Mouse (Mus musculus) layer of hippocampus, adult 2 months (tissue): Measurements from ENCODE around the gene Klhl3. TPM values are rescaled to one million over a fixed set of nuclear protein-coding genes. Genes with fewer than 3 reads are reported as not detected.
"Not testable (repeated sequence)": the region's sequence is repeated elsewhere in the genome, so short reads cannot be mapped to it uniquely, and the experiment has no call there.

Experiments used
- DNase-seq, 2 experiments: peaks; one replicate each; pipeline ENCODE4 v3.0.0; 2022; ENCODE audit warnings: low spot score in 2 of 2
- H3K27ac ChIP-seq: fragments of 200-600 bp; 2 replicates; pipeline ENCODE4 v1.8.1; 2022
- H3K4me3 ChIP-seq: fragments of 200-600 bp; 2 replicates; pipeline ENCODE4 v1.8.1; 2022; ENCODE audit warnings: mild to moderate bottlenecking
- CTCF ChIP-seq: fragments of 200-600 bp; conservative IDR thresholded peaks from 2 replicates; pipeline ENCODE4 v1.8.1; 2022; ENCODE audit warnings: antibody characterized with exemption, mild to moderate bottlenecking, moderate library complexity
- long read RNA-seq, 2 experiments: library from polyadenylated mRNA; stranded (forward); transcript quantifications; one replicate each; pipeline ENCODE4 v2.0.0; 2021; ENCODE audit warnings: borderline mapping rate in 2 of 2
- total RNA-seq, 2 experiments: library from RNA; stranded (reverse); gene quantifications; 2 replicates each; pipeline ENCODE4 v1.2.3; 2021

Gene Klhl3
- total RNA-seq, result 10 to 100 TPM; 48.3 to 48.4 TPM
- long read RNA-seq, experiment 1, partial matches to known transcripts, result 1 of 10 reads
- long read RNA-seq, experiment 1, other reads (novel, unspliced or antisense), result 9 of 10 reads
- long read RNA-seq, experiment 2, partial matches to known transcripts, result 1 of 10 reads
- long read RNA-seq, experiment 2, other reads (novel, unspliced or antisense), result 9 of 10 reads

DNA sequence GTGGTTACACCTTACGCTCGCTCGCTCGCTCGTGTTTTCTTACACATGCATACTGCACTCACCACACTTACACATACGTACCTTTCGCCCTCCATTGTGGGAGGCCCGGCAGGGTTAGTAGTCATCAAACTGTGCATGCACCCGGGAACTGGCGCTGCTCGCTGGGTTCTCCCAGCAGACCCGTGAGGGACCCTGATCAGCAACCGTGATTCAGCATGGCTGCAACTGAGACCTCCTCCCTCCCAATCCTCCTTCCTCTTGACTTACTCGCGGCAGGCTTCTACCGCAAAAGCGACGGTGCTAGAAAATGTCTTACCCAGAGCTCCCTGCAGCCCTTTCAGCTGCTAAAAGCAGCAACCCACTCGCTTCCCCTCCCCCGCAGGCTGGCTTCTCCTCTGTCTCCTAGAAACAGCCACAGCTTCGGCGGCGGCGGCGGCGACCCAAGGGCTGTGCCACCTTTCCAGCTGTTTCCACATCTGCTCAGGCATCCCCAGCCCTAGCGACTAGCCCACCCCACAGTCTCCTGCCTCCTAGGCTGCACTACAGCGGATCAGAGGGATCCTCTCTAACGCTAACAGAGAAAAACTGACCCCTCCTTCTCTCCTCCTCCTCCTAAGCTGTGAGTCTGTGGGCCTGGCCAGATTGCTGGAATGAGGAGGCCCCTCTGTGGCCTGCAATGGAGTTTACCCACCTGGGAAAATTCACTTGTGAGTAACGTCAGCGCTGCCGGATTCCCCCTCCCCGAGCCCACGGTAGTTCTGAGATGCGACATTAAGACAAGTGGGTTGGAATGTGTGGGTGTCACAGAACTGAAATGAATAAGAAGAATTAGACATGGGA, at the start of gene Klhl3:
TSS of gene Klhl3 (minus strand) at position 532 of the 840 bp plus-strand sequence.
- Histone ChIP-seq H3K27ac (peak within 1 kb of the TSS; percentile 99), H3K4me3 (peak within 1 kb of the TSS; percentile 89)
- DNase-seq, result peak; percentile 81
- peak; percentile 49 for TF ChIP-seq CTCF

DNA sequence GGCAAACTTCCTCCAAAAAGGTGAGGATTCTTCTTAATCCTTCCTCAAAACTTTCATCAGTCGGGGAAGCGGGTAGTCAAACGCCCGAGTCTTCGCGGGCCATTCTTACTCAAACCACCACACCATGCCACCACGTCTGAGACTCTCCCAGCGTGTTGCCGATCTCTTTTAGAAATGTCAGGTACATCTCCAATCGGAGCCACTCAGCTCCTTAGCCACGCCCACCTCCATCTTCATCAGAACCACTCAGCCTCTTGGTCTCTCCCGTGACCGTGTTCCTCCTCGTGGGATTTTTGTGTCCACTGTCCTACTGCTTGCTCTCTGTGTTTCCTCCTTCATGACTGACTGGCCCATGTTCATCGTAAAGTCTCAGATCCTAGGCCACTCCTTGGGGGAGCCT, 47.4 kb upstream of the Klhl3 start:
- TF ChIP-seq CTCF, result no peak
- Histone ChIP-seq H3K4me3 (no peak overlapping the region), H3K27ac (no peak overlapping the region)
- no peak for DNase-seq

DNA sequence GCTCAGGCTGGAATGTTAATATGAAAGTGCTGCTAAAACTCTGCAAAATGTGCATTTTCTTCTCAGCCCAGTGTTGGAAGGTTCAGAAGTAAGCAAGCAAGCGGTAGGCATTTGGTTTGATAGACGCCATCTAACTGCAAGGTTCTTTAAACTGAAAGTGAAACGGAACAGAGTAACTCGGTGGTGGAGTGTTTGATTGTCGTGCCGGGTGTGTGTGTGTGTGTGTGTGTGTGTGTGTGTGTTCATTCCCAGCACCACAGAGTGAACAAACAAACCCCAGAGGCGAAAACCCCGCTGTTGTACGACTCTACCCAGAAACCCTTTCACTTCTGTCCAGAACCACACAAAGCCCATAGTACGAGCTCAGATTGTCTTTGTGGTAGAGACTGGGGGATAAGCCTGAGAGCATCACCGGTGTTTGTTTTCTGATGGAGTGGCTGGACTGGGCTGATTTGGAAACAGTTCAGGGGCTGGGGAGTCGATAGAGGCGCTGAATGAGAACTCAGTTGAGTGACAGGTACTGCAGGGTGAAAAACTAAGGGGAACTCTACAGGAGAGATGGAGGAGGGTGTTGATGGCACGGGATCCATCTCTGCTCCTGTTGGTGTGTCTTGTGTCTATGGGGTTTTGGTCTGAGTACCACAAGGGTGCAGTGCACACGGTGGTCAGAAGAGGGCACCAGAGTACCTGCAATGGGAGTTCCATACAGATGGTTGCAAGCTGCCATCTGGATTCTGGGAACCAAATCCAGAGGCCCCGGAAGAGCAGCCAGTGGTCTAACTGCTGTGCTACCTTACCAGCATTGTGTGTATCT, 44.9 kb upstream of the Klhl3 start:
- DNase-seq, result peak; percentile 83 to 89
- TF ChIP-seq CTCF, result peak; percentile 99
- Histone ChIP-seq H3K4me3 (peak overlapping the region; percentile 87), H3K27ac (peak overlapping the region; percentile 86)

DNA sequence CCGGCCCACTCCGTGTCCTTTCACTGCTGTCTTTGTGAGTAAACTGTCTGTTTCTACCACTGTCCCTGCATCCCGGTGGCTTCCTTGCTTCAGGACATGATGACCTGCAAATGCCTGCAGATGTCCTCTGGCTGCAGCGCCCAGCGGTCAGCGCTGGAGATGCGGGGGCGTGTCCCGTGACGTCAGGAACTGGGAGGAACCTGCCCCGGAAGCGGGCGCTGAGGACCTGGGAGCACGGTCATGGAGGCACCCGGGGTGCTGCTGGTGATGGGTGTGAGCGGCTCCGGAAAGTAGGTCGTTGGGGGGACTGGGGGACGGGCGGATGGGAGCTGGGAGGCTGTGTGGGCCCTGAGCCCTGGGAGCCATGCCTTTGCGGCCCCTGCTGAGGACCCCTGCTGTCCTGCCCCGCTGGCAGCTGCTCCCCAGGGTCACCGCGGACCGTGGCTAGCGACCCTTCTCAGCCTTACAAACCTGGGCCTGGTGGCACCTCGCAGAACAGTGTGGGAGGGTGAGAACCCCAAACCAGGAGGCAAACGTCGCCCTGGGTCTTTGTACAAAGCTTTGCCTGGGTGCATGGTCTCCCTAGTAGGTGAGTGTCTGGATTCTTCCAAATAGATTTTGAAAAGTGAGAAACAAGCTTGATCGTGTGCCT, 44.2 kb upstream of the Klhl3 start, which contains the start of gene Idnk:
TSS of gene Idnk (plus strand) at position 203 of the 652 bp plus-strand sequence.
- peak within 1 kb of the TSS; percentile 86 for H3K27ac ChIP-seq
- H3K4me3 ChIP-seq, result peak within 1 kb of the TSS; percentile 87
- TF ChIP-seq CTCF, result peak; percentile 57
- DNase-seq, result peak; percentile 75 to 83

DNA sequence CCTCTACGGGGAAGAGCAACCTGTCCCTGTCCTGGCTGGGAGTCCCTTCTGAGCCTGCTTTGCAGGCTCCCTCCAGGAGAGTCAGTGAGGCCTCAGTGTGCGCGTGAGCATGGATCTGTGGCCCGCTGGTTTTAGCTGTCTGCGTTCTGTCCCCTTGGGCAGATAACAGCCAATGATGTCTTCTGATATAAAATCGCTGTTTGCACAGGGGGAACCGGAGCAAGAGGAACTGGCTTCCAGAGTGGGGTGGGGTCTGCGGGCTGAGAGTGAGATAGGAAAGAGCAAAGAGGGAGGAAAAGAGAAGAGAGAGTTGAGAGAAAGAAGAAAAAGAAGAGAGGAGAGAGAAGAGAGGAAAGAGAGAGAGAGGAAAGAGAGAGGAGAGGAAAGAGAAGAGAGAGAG, 43.6 kb upstream of the Klhl3 start:
- H3K27ac ChIP-seq, result peak overlapping the region; percentile 86
- no peak for DNase-seq
- no peak for TF ChIP-seq CTCF
- peak overlapping the region; percentile 87 for H3K4me3 ChIP-seq

DNA sequence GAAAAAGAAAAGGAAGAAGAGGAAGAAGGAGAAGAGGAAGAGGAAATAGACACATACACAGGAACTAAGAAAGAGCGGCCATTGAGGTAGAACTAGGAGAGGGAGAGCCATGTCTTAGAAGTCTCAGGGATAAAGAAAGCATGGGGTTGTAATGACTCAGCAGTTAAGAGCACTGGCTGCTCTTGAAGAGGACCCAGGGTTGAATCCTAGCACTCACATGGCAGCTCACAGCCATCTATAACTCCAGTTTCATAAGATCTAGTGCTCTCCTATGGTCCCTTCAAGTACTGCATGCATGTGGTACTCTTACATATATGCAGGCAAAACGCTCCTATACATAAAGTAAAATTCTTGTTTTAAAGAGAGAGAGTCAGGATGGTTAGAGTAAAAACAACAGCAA, 42.6 kb upstream of the Klhl3 start:
- peak; percentile 46 for TF ChIP-seq CTCF
- no peak for DNase-seq
- Histone ChIP-seq H3K4me3 (no peak overlapping the region), H3K27ac (no peak overlapping the region)

DNA sequence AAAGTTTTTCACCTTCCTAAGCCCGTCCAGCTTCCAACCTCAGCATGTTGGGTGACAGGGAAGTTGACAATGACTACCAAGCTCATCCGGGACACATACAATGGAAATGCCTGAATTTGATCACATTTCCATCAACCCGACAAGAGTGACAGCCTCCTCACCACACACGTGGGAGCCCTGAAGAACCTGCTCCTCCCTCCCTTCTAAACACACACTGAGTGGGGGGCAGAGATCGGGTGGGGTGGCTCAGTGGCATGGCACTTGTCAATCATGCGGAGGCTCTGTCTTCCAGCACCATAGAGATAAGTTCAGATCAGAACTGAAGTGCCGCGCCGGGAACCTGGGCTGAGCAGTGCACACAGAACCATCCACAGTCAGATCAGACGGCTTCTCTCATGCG, 37.0 kb upstream of the Klhl3 start:
- no peak for TF ChIP-seq CTCF
- DNase-seq, result no peak
- no peak overlapping the region for H3K4me3 ChIP-seq

DNA sequence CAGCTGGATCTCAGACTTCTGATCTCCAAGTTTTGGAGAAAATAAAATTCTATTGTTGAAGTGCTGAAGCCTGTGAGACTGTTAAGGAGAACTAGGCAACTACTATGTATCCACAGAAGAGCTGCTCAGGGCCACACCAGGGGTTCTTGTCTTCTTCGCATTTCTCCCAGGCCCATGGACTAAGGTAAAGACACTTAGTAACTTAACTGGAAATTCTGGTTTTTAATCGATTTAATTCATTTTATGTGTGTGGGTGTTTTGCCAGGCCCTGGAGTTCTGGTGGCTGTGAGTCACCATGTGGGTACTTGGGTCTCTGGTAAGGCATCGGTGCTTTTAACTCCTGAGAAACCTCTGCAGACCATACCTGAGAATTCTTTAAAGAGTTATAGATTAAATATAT, 36.2 kb upstream of the Klhl3 start:
- no peak overlapping the region for H3K4me3 ChIP-seq
- no peak overlapping the region for H3K27ac ChIP-seq
- no peak for TF ChIP-seq CTCF
- DNase-seq, result no peak

More for the DNA sequence above, 37.0 kb upstream of the Klhl3 start:
- H3K27ac ChIP-seq, result no peak overlapping the region

DNA sequence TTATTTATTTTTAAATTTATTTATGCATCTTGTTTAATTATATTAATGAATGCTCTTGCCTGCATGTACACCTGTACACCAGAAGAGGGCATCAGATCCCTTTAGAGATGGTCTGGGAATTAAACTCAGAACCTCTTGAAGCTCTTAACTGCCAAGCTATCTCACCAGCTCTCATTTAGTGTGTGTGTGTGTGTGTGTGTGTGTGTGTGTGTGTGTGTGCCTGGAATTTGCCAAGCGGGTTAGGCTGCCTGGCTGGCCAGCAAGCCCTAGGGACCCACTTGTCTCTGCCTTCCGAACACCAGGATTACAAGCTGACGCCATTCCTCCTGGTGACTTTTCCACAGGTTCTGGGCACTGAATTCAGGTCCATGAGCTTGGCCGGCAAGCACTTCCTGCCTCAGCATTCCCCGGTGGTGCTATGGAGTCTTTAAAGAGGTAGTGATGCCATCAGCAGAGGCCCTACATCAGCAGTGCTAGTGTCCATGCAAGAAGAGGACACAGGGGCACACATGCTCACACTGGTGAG, 35.7 kb upstream of the Klhl3 start:
- TF ChIP-seq CTCF, result peak; percentile 79
- Histone ChIP-seq H3K4me3 (peak overlapping the region; percentile 47), H3K27ac (no peak overlapping the region)
- DNase-seq, result no peak

DNA sequence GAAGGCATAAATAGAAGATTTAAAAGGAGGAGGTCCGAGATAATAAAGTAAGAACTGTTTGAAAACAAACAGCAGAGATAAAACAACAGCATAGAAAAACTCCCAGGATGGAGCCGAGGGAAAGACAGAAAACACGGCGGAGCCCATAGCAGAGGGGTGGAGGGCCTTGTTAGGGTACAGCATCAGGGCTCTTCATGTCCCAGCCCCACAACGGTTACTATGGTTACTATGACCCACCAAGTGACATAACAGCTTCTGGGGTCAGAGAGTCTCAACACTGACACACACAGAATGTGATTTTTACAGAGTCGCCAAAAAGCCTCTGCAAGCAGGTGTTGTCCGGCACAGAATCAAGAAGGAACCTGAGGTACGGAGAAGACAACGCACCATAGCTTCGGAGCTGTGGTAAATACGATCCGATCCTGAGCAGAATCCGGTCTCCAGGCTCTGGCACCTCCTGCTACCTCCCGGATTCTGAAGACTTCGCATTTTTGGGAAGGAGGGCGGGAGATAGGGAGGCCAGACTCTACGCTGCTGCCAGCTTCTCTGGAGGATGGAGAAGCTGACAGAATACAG, 35.0 kb upstream of the Klhl3 start:
- no peak for TF ChIP-seq CTCF
- peak overlapping the region; percentile 47 for H3K4me3 ChIP-seq
- no peak overlapping the region; the same call in 1 of the 2 replicates for H3K27ac ChIP-seq
- DNase-seq, result no peak

DNA sequence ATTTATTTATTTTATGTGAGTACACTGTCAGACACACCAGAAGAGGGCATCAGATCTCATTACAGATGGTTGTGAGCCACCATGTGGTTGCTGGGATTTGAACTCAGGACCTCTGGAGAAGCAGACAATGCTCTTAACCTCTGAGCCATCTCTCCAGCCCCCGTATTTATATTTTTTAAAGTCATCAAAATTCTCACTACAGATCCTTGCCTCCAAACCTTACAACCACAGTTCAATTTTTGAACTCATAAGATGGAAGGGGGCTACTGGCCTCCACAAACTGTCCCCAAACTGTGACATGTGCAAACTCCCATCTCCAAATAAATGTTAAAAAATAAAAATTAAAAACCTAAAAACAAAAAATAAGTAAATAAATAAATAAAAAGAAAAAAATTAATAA, 34.4 kb upstream of the Klhl3 start:
- TF ChIP-seq CTCF, result peak; percentile 12; the same call in 1 of the 2 replicates
- Histone ChIP-seq H3K4me3 (no peak overlapping the region), H3K27ac (no peak overlapping the region)
- DNase-seq, result no peak

DNA sequence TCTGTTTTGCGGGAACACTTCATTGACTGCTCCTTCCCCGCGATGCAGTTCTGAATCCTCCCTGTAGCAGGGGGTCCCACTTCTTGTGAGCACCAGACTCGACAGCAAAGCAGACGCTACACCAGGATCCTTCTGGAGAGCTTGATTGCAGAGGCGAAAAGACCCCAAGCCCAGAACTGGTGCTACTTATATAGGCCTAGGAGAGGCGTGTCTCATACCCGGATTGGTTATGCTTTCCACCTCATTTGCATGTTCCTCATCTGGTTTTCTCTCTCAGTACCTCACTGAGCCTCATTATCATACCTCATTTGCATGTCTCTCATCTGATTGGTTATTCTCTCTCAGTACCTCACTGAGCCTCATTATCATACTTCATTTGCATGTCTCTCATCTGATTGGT, 33.2 kb upstream of the Klhl3 start:
- DNase-seq, H3K4me3 ChIP-seq, H3K27ac ChIP-seq: not testable (repeated sequence)
